In genomic region chr10:24961112-24961511, GRCm38 (mm10) we compare ENCODE assay signal across 9 mouse cellular contexts. TPM values are rescaled to one million over a fixed set of nuclear protein-coding genes. Genes with fewer than 3 reads are reported as not detected.
A peak's percentile ranks its signal among the peaks of the same experiment; 100 is the strongest.
DNase-seq lines count a peak whose midpoint lies in the region; ATAC-seq and TF ChIP-seq lines count a peak whose summit lies in the region.
"Had no signal": no experiment of that assay in that cellular context is flagged by ENCODE, and none has a peak within 500 bp of the region (broad histone marks: within the 10 kb centered on the region; RNA-seq: fewer than 3 reads in every experiment).

No protein-coding gene starts in this region.

- TF ChIP-seq CTCF in left cerebral cortex, adult 2 months (IDR thresholded peaks at IDR 0.05): peak; percentile 63
- TF ChIP-seq CTCF in midbrain, postnatal 0 days (IDR thresholded peaks at IDR 0.05): peak; percentile 74

- DNase-seq in left cerebral cortex, adult 2 months (ENCODE audit: extremely low spot score in 1 of 2, low spot score in 2 of 2): no peak
- no peak for DNase-seq in left cerebral cortex, postnatal 36 days (ENCODE audit: low spot score in 2 of 2)
- DNase-seq in MN1 (ENCODE audit: low spot score): peak; percentile 37
- peak; percentile 71 for DNase-seq in embryo, embryonic 11 days
- peak; percentile 87 for DNase-seq in midbrain, postnatal 0 days (ENCODE audit: low spot score)
- DNase-seq in frontal cortex, postnatal 14 days (ENCODE audit: low spot score in 2 of 2): no peak
- DNase-seq in right cerebral cortex, postnatal 10 days (ENCODE audit: low spot score in 2 of 2): no peak

- 41% methylated on average over 2 of the region's 2 CpGs for WGBS in midbrain, postnatal 0 days

- H3K4me2 ChIP-seq in midbrain, postnatal 0 days (ENCODE audit: low read depth, low read length, poor library complexity, severe bottlenecking): no peak overlapping the region
- H3K4me2 ChIP-seq: stomach, embryonic 15.5 days had no signal

- no peaks in the 10 kb centered on the region for H3K36me3 ChIP-seq in midbrain, postnatal 0 days (ENCODE audit: insufficient read depth, low read length)
- H3K36me3 ChIP-seq: stomach, embryonic 15.5 days had no signal

- H3K27me3 ChIP-seq in midbrain, postnatal 0 days (ENCODE audit: insufficient read depth, low read length): no peaks in the 10 kb centered on the region
- H3K27me3 ChIP-seq: stomach, embryonic 15.5 days had no signal

- H3K9ac ChIP-seq in midbrain, postnatal 0 days (replicated peaks; ENCODE audit: low read length, poor library complexity, severe bottlenecking): no peak overlapping the region
- H3K9ac ChIP-seq: stomach, embryonic 15.5 days had no signal

- H3K27ac ChIP-seq in left cerebral cortex, adult 2 months: no peak overlapping the region
- H3K27ac ChIP-seq in midbrain, postnatal 0 days (ENCODE audit: low read depth, low read length): no peak overlapping the region
- H3K27ac ChIP-seq: macrophage; stomach, embryonic 15.5 days had no signal

- H3K9me3 ChIP-seq in midbrain, postnatal 0 days (ENCODE audit: low read length): no peaks in the 10 kb centered on the region
- H3K9me3 ChIP-seq: stomach, embryonic 15.5 days had no signal

- H3K4me3 ChIP-seq in left cerebral cortex, adult 2 months: no peak overlapping the region
- no peak overlapping the region for H3K4me3 ChIP-seq in midbrain, postnatal 0 days (ENCODE audit: low read depth, low read length)
- H3K4me3 ChIP-seq: stomach, embryonic 15.5 days had no signal

- no peaks in the 10 kb centered on the region for H3K4me1 ChIP-seq in midbrain, postnatal 0 days (ENCODE audit: insufficient read depth, low read length)

- intact Hi-C loops in left cerebral cortex, adult 2 months (cut with DNase I): loop anchor here (1.0 to 5.0 kb wide), 3 partner anchors 201 to 276 kb away; no protein-coding TSS in a partner anchor
- intact Hi-C loops in left cerebral cortex, postnatal 36 days (cut with DNase I): loop anchor here (2.0 to 10.0 kb wide), 2 partner anchors 184 to 258 kb away; no protein-coding TSS in a partner anchor

- ATAC-seq in midbrain, postnatal 0 days (ENCODE audit: low FRiP score): no peak

RNA-seq across cellular contexts. Expression of gene Arg1, which starts 33.8 kb away (rescaled TPM):
- total RNA-seq in left cerebral cortex, adult 2 months (2021): not detected
- total RNA-seq in left cerebral cortex, postnatal 36 days (2021): under 1 TPM in 1 of 2 experiments, not detected in 1; 0.27 TPM
- 0.28 and 0.71 TPM in 2 replicates for total RNA-seq in midbrain, postnatal 0 days (2014; rRNA removed)
- 0.68 and 0.99 TPM in 2 replicates for polyA plus RNA-seq in midbrain, postnatal 0 days (2015; fragmentation: Nextera tagmentation; extraction: Ambion mirVana)
- polyA plus RNA-seq: macrophage had no signal

Comparison
In these comparisons a context has a peak if more than half of its experiments do, and no peak if none do; other contexts are left out.
1. DNase-seq: peak in MN1 (single experiment), embryo, embryonic 11 days (single experiment) and midbrain, postnatal 0 days (single experiment); none in left cerebral cortex, adult 2 months (0 of 2), left cerebral cortex, postnatal 36 days (0 of 2), frontal cortex, postnatal 14 days (0 of 2) and right cerebral cortex, postnatal 10 days (0 of 2).